ENCODE assay signal across 11 mouse cellular contexts in genomic region chr3:17795271-17796260, GRCm38 (mm10).
DNase-seq lines count a peak whose midpoint lies in the region; ATAC-seq and TF ChIP-seq lines count a peak whose summit lies in the region.
"Had no signal": no experiment of that assay in that cellular context is flagged by ENCODE, and none has a peak within 500 bp of the region (broad histone marks: within the 10 kb centered on the region; RNA-seq: fewer than 3 reads in every experiment).

No protein-coding gene starts in this region.

- H3K27me3 ChIP-seq in forebrain, embryonic 12.5 days: no peaks in the 10 kb centered on the region
- peaks cover 8% of the 10 kb centered on the region for H3K27me3 ChIP-seq in midbrain, embryonic 10.5 days (ENCODE audit: low read depth, poor library complexity, severe bottlenecking)
- peaks cover 53% of the 10 kb centered on the region for H3K27me3 ChIP-seq in intestine, embryonic 16.5 days (replicated peaks; ENCODE audit: control insufficient read depth, insufficient read depth, low read length)

- WGBS in forebrain, embryonic 12.5 days: 15% methylated on average over 24 of the region's 24 CpGs
- 10% methylated on average over 24 of the region's 24 CpGs for WGBS in midbrain, embryonic 10.5 days
- 8% methylated on average over 24 of the region's 24 CpGs for WGBS in intestine, embryonic 16.5 days

- H3K4me2 ChIP-seq in forebrain, embryonic 12.5 days: peak overlapping the region; percentile 86
- no peak overlapping the region for H3K4me2 ChIP-seq in intestine, embryonic 16.5 days (ENCODE audit: low read depth, low read length)
- H3K4me2 ChIP-seq: liver, embryonic 15.5 days had no signal

- H3K4me3 ChIP-seq in left cerebral cortex, adult 2 months: peak overlapping the region; percentile 72
- peak overlapping the region; percentile 68 for H3K4me3 ChIP-seq in forebrain, embryonic 12.5 days (replicated peaks)
- H3K4me3 ChIP-seq in midbrain, embryonic 10.5 days: peak overlapping the region; percentile 91
- no peak overlapping the region for H3K4me3 ChIP-seq in intestine, embryonic 16.5 days (ENCODE audit: low read length)
- H3K4me3 ChIP-seq: liver, embryonic 15.5 days had no signal

- peak overlapping the region; percentile 97 for H3K27ac ChIP-seq in left cerebral cortex, adult 2 months
- H3K27ac ChIP-seq in forebrain, embryonic 12.5 days: peak overlapping the region; percentile 98
- peak overlapping the region; percentile 100 for H3K27ac ChIP-seq in midbrain, embryonic 10.5 days (replicated peaks)
- no peak overlapping the region for H3K27ac ChIP-seq in intestine, embryonic 16.5 days (ENCODE audit: low read length)
- H3K27ac ChIP-seq: liver, embryonic 15.5 days had no signal

- H3K9me3 ChIP-seq in forebrain, embryonic 12.5 days: no peaks in the 10 kb centered on the region
- no peaks in the 10 kb centered on the region for H3K9me3 ChIP-seq in midbrain, embryonic 10.5 days (replicated peaks)
- no peaks in the 10 kb centered on the region for H3K9me3 ChIP-seq in intestine, embryonic 16.5 days (ENCODE audit: control insufficient read depth, low read length)
- H3K9me3 ChIP-seq: liver, embryonic 15.5 days had no signal

- DNase-seq in left cerebral cortex, adult 2 months (ENCODE audit: extremely low spot score in 1 of 2, low spot score in 2 of 2): peak in 1 of 2 experiments; percentile 35
- DNase-seq in left cerebral cortex, adult 11 months (ENCODE audit: low spot score): no peak
- DNase-seq in midbrain, embryonic 10.5 days (ENCODE audit: low spot score): peak; percentile 32
- DNase-seq in retina, postnatal 1 day: peak; percentile 54
- DNase-seq in spleen, adult 18-20 months: no peak
- DNase-seq in left cerebral cortex, postnatal 10 days (ENCODE audit: extremely low spot score in 1 of 2, low spot score in 2 of 2): no peak
- DNase-seq: heart, postnatal 4 days; thymus, postnatal 14 days had no signal

- H3K36me3 ChIP-seq in forebrain, embryonic 12.5 days (replicated peaks): peaks cover 9% of the 10 kb centered on the region
- H3K36me3 ChIP-seq in midbrain, embryonic 10.5 days: peaks cover 31% of the 10 kb centered on the region
- H3K36me3 ChIP-seq in intestine, embryonic 16.5 days (ENCODE audit: control insufficient read depth, insufficient read depth, low read length): no peaks in the 10 kb centered on the region
- H3K36me3 ChIP-seq: liver, embryonic 15.5 days had no signal

- TF ChIP-seq CTCF in left cerebral cortex, adult 2 months (IDR thresholded peaks at IDR 0.05): no peak

- no peak for ATAC-seq in forebrain, embryonic 12.5 days (ENCODE audit: low FRiP score)
- ATAC-seq in intestine, embryonic 16.5 days: no peak

- peak overlapping the region; percentile 95 for H3K9ac ChIP-seq in forebrain, embryonic 12.5 days
- H3K9ac ChIP-seq in intestine, embryonic 16.5 days (ENCODE audit: low read depth, low read length): no peak overlapping the region
- H3K9ac ChIP-seq: liver, embryonic 15.5 days had no signal

- intact Hi-C loops in left cerebral cortex, adult 2 months (cut with DNase I): no loop called here
- intact Hi-C loops in left cerebral cortex, postnatal 10 days (cut with DNase I): loop anchor here (2.0 kb wide), 1 partner anchor 977 kb away; no protein-coding TSS in a partner anchor

- peaks cover 20% of the 10 kb centered on the region for H3K4me1 ChIP-seq in forebrain, embryonic 12.5 days
- H3K4me1 ChIP-seq in midbrain, embryonic 10.5 days: peaks cover 39% of the 10 kb centered on the region
- H3K4me1 ChIP-seq in intestine, embryonic 16.5 days (ENCODE audit: control insufficient read depth, insufficient read depth, low read length): 0 out of 2 replicates have a peak, but pooled peaks cover 7% of the 10 kb centered on the region
- H3K4me1 ChIP-seq: liver, embryonic 15.5 days had no signal

Comparison
In these comparisons a context has a peak if more than half of its experiments do, and no peak if none do; other contexts are left out.
1. DNase-seq: peak in midbrain, embryonic 10.5 days (single experiment) and retina, postnatal 1 day (single experiment); none in left cerebral cortex, adult 11 months (single experiment), spleen, adult 18-20 months (0 of 2) and left cerebral cortex, postnatal 10 days (0 of 2).